Mouse (Mus musculus): ENCODE measurements around the gene Ugt2b5. TPM values are rescaled to one million over a fixed set of nuclear protein-coding genes. Genes with fewer than 3 reads are reported as not detected.
A peak's percentile ranks its signal among the peaks of the same experiment; 100 is the strongest.
"Not testable (repeated sequence)": the region's sequence is repeated elsewhere in the genome, so short reads cannot be mapped to it uniquely, and the experiment has no call there.

Gene Ugt2b5
- not detected in 2 replicates for polyA plus RNA-seq (2016; fragmentation: Nextera tagmentation; extraction: Ambion mirVana)

- H3K36me3 ChIP-seq (replicated peaks); H3K9ac ChIP-seq; H3K4me2 ChIP-seq; H3K4me3 ChIP-seq (replicated peaks); ATAC-seq (ENCODE audit: low FRiP score); H3K27ac ChIP-seq; H3K9me3 ChIP-seq; H3K4me1 ChIP-seq; H3K27me3 ChIP-seq: not testable (repeated sequence)
- 97% methylated on average over 2 of the region's 2 CpGs for WGBS
Measured at GRCm38 (mm10) chr5:87140196-87140595, at the start of gene Ugt2b5. TSS of gene Ugt2b5 (minus strand) at chr5:87140318.

- not testable (repeated sequence) for H3K4me3 ChIP-seq (replicated peaks); H3K9ac ChIP-seq; H3K4me2 ChIP-seq; H3K36me3 ChIP-seq (replicated peaks); ATAC-seq (ENCODE audit: low FRiP score); H3K27ac ChIP-seq; H3K4me1 ChIP-seq; H3K9me3 ChIP-seq; H3K27me3 ChIP-seq
- WGBS = 57% methylated on average over 2 of the region's 2 CpGs
Measured at GRCm38 (mm10) chr5:87175780-87176179, 35.7 kb upstream of the Ugt2b5 start.

GRCm38 (mm10) chr5:87174671-87175070, 34.6 kb upstream of the Ugt2b5 start:
- H3K4me1 ChIP-seq = no peaks in the 10 kb centered on the region
- WGBS = 71% methylated on average over 2 of the region's 2 CpGs
- no peak for ATAC-seq (ENCODE audit: low FRiP score)
- H3K27me3 ChIP-seq = no peaks in the 10 kb centered on the region
- no peak overlapping the region for H3K4me3 ChIP-seq (replicated peaks)
- H3K9me3 ChIP-seq = no peaks in the 10 kb centered on the region
- H3K4me2 ChIP-seq = no peak overlapping the region
- no peak overlapping the region for H3K9ac ChIP-seq
- no peaks in the 10 kb centered on the region for H3K36me3 ChIP-seq (replicated peaks)
- H3K27ac ChIP-seq = no peak overlapping the region

GRCm38 (mm10) chr5:87147741-87148454, 7.8 kb upstream of the Ugt2b5 start:
- Histone ChIP-seq H3K9ac (no peak overlapping the region), H3K27me3 (no peaks in the 10 kb centered on the region), H3K4me1 (no peaks in the 10 kb centered on the region), H3K36me3 (replicated peaks) (no peaks in the 10 kb centered on the region), H3K27ac (no peak overlapping the region), H3K4me2 (no peak overlapping the region), H3K4me3 (replicated peaks) (no peak overlapping the region), H3K9me3 (no peaks in the 10 kb centered on the region)
- no peak for ATAC-seq (ENCODE audit: low FRiP score)
- WGBS = 91% methylated on average over 8 of the region's 8 CpGs

GRCm38 (mm10) chr5:87142865-87143456, 2.8 kb upstream of the Ugt2b5 start:
- WGBS = 37% methylated on average over 3 of the region's 3 CpGs
- no peak overlapping the region for H3K9ac ChIP-seq
- H3K27ac ChIP-seq = no peak overlapping the region
- no peaks in the 10 kb centered on the region for H3K4me1 ChIP-seq
- no peak overlapping the region for H3K4me2 ChIP-seq
- ATAC-seq (ENCODE audit: low FRiP score) = 0 out of 2 replicates have a peak, but pooled peaks have one; percentile 51
- no peaks in the 10 kb centered on the region for H3K9me3 ChIP-seq
- no peaks in the 10 kb centered on the region for H3K36me3 ChIP-seq (replicated peaks)
- H3K27me3 ChIP-seq = no peaks in the 10 kb centered on the region
- H3K4me3 ChIP-seq (replicated peaks) = no peak overlapping the region

GRCm38 (mm10) chr5:87103697-87104096, 36.4 kb downstream of the Ugt2b5 start:
- WGBS = 90% methylated on average over 1 of the region's 1 CpGs
- not testable (repeated sequence) for ATAC-seq (ENCODE audit: low FRiP score); H3K9me3 ChIP-seq

GRCm38 (mm10) chr5:87092346-87093027, 47.6 kb downstream of the Ugt2b5 start, which contains the start of gene Ugt2b36:
TSS of gene Ugt2b36 (minus strand) at chr5:87092555.
- 97% methylated on average over 1 of the region's 1 CpGs for WGBS
- no peaks in the 10 kb centered on the region for H3K27me3 ChIP-seq
- no peak within 1 kb of the TSS for H3K4me3 ChIP-seq (replicated peaks)
- no peak for ATAC-seq (ENCODE audit: low FRiP score)
- H3K27ac ChIP-seq = no peak within 1 kb of the TSS
- no peak within 1 kb of the TSS for H3K4me2 ChIP-seq
- H3K9me3 ChIP-seq = no peaks in the 10 kb centered on the region
- no peaks in the 10 kb centered on the region for H3K36me3 ChIP-seq (replicated peaks)
- H3K9ac ChIP-seq = no peak within 1 kb of the TSS
- H3K4me1 ChIP-seq = no peaks in the 10 kb centered on the region

More at GRCm38 (mm10) chr5:87103697-87104096, 36.4 kb downstream of the Ugt2b5 start:
- H3K27ac ChIP-seq; H3K4me2 ChIP-seq; H3K9ac ChIP-seq; H3K27me3 ChIP-seq; H3K36me3 ChIP-seq (replicated peaks); H3K4me3 ChIP-seq (replicated peaks); H3K4me1 ChIP-seq: not testable (repeated sequence)

- Histone ChIP-seq H3K27me3 (no peaks in the 10 kb centered on the region), H3K36me3 (replicated peaks) (no peaks in the 10 kb centered on the region), H3K9ac (no peak overlapping the region), H3K4me1 (no peaks in the 10 kb centered on the region), H3K9me3 (no peaks in the 10 kb centered on the region), H3K4me2 (no peak overlapping the region), H3K27ac (no peak overlapping the region), H3K4me3 (replicated peaks) (no peak overlapping the region)
- ATAC-seq (ENCODE audit: low FRiP score) = no peak
Measured at GRCm38 (mm10) chr5:87091111-87091510, 49.0 kb downstream of the Ugt2b5 start.

- ATAC-seq (ENCODE audit: low FRiP score) = no peak
Measured at GRCm38 (mm10) chr5:87089264-87089663, 50.9 kb downstream of the Ugt2b5 start.

GRCm38 (mm10) chr5:87086269-87086668, 53.8 kb downstream of the Ugt2b5 start:
- H3K36me3 ChIP-seq (replicated peaks) = no peaks in the 10 kb centered on the region
- WGBS = 92% methylated on average over 3 of the region's 3 CpGs
- no peaks in the 10 kb centered on the region for H3K4me1 ChIP-seq
- H3K9me3 ChIP-seq = no peaks in the 10 kb centered on the region
- H3K4me2 ChIP-seq = no peak overlapping the region
- ATAC-seq (ENCODE audit: low FRiP score) = no peak
- no peak overlapping the region for H3K4me3 ChIP-seq (replicated peaks)
- no peaks in the 10 kb centered on the region for H3K27me3 ChIP-seq
- no peak overlapping the region for H3K27ac ChIP-seq
- no peak overlapping the region for H3K9ac ChIP-seq

More at GRCm38 (mm10) chr5:87089264-87089663, 50.9 kb downstream of the Ugt2b5 start:
- Histone ChIP-seq H3K27me3 (no peaks in the 10 kb centered on the region), H3K4me1 (no peaks in the 10 kb centered on the region), H3K4me3 (replicated peaks) (no peak overlapping the region), H3K4me2 (no peak overlapping the region), H3K9ac (no peak overlapping the region), H3K36me3 (replicated peaks) (no peaks in the 10 kb centered on the region), H3K9me3 (no peaks in the 10 kb centered on the region), H3K27ac (no peak overlapping the region)

Data from forebrain, embryonic 12.5 days (tissue).